Mouse (Mus musculus) midbrain, embryonic 14.5 days (tissue): ENCODE results near the gene Ccdc114. TPM values are rescaled to one million over a fixed set of nuclear protein-coding genes. Genes with fewer than 3 reads are reported as not detected.
A peak's percentile ranks its signal among the peaks of the same experiment; 100 is the strongest.
"Not testable (repeated sequence)": the region's sequence is repeated elsewhere in the genome, so short reads cannot be mapped to it uniquely, and the experiment has no call there.

Source experiments
- ATAC-seq: fragments of 200-750 bp; cut with Nextera tagmentation; 2 replicates; pipeline ENCODE4 v1.8.0; 2017; ENCODE audit warnings: moderate number of reproducible peaks, moderate library complexity; ENCODE audit not compliant: low FRiP score, low TSS enrichment
- DNase-seq: peaks from one replicate; pipeline ENCODE4 v3.0.0-alpha.2; 2015
- H3K27ac ChIP-seq: fragments of 300-500 bp; sonication (generic); replicated peaks from 2 replicates; pipeline ENCODE4 v1.5.1; 2014; ENCODE audit warnings: mild to moderate bottlenecking, low read depth, low read length, moderate library complexity
- H3K27me3 ChIP-seq: fragments of 300-500 bp; sonication (generic); 2 replicates; pipeline ENCODE4 v1.6.1; 2014; ENCODE audit warnings: low read length, control low read depth, mixed read lengths; ENCODE audit not compliant: control insufficient read depth, insufficient read depth
- H3K36me3 ChIP-seq: fragments of 300-500 bp; sonication (generic); 2 replicates; pipeline ENCODE4 v1.6.1; 2014; ENCODE audit warnings: low read length, control low read depth; ENCODE audit not compliant: control insufficient read depth, insufficient read depth
- H3K4me1 ChIP-seq: fragments of 300-500 bp; sonication (generic); 2 replicates; pipeline ENCODE4 v1.6.1; 2014; ENCODE audit warnings: mild to moderate bottlenecking, antibody characterized with exemption, low read length, control low read depth; ENCODE audit not compliant: control insufficient read depth, insufficient read depth
- H3K4me2 ChIP-seq: fragments of 300-500 bp; sonication (generic); 2 replicates; pipeline ENCODE4 v1.6.1; 2014; ENCODE audit warnings: mild to moderate bottlenecking, low read length, moderate library complexity
- H3K4me3 ChIP-seq: fragments of 300-500 bp; sonication (generic); replicated peaks from 2 replicates; pipeline ENCODE4 v1.5.1; 2014; ENCODE audit warnings: low read depth, low read length
- H3K9ac ChIP-seq: fragments of 300-500 bp; sonication (generic); replicated peaks from 2 replicates; pipeline ENCODE4 v1.6.1; 2014; ENCODE audit warnings: mild to moderate bottlenecking, low read length, moderate library complexity
- H3K9me3 ChIP-seq: fragments of 300-500 bp; sonication (generic); 2 replicates; pipeline ENCODE4 v1.6.1; 2016; ENCODE audit warnings: low read length, control low read depth, mixed read lengths; ENCODE audit not compliant: control insufficient read depth
- WGBS: fragments of 180-500 bp; shearing (Covaris S2); extraction: QIAGEN DNeasy Blood & Tissue Kit; methylation state at CpG from one replicate; pipeline ENCODE4 v1.1.7; 2014; 5-methylcytosine and 5-hydroxymethylcytosine counted together
- polyA plus RNA-seq: library from polyadenylated mRNA; unstranded; fragments of >200 nt; fragmentation: Nextera tagmentation; extraction: Ambion mirVana; gene quantifications from 2 replicates; pipeline ENCODE4 v1.2.1, GENCODE M21; 2014

Gene Ccdc114
- 2.6 and 3.1 TPM in 2 replicates for polyA plus RNA-seq

- H3K9ac ChIP-seq: peak within 1 kb of the TSS; percentile 45
- H3K4me2 ChIP-seq: peak within 1 kb of the TSS; percentile 72
- no peaks in the 10 kb centered on the region for H3K9me3 ChIP-seq
- WGBS: 3% methylated on average over 24 of the region's 24 CpGs
- peak within 1 kb of the TSS; percentile 81 for H3K27ac ChIP-seq
- ATAC-seq (0 out of 2 replicates have a peak, but pooled peaks have one; percentile 19), DNase-seq (peak; percentile 38)
- H3K36me3 ChIP-seq: no peaks in the 10 kb centered on the region
- peak within 1 kb of the TSS; percentile 50 for H3K4me3 ChIP-seq
- H3K4me1 ChIP-seq: peaks cover 6% of the 10 kb centered on the region
- H3K27me3 ChIP-seq: no peaks in the 10 kb centered on the region
Observed at GRCm38 (mm10) chr7:45923762-45924428, at the start of gene Ccdc114. Gene Ccdc114 (plus strand): TSS chr7:45924072.

GRCm38 (mm10) chr7:45876895-45877294 is 47.0 kb upstream of the Ccdc114 start:
- Histone ChIP-seq H3K27me3 (no peaks in the 10 kb centered on the region), H3K4me2 (no peak overlapping the region), H3K4me3 (no peak overlapping the region), H3K27ac (no peak overlapping the region), H3K4me1 (peaks cover 11% of the 10 kb centered on the region), H3K9ac (no peak overlapping the region), H3K9me3 (no peaks in the 10 kb centered on the region), H3K36me3 (peaks cover 63% of the 10 kb centered on the region)
- no peak for ATAC-seq
- DNase-seq: no peak
- 94% methylated on average over 7 of the region's 7 CpGs for WGBS

- Histone ChIP-seq H3K4me1 (peaks cover 11% of the 10 kb centered on the region), H3K36me3 (peaks cover 76% of the 10 kb centered on the region)
- H3K27me3 ChIP-seq, H3K9ac ChIP-seq, DNase-seq, H3K4me3 ChIP-seq, H3K4me2 ChIP-seq, H3K9me3 ChIP-seq, H3K27ac ChIP-seq, ATAC-seq: not testable (repeated sequence)
- 94% methylated on average over 1 of the region's 1 CpGs for WGBS
Observed at GRCm38 (mm10) chr7:45878278-45878677, 45.6 kb upstream of the Ccdc114 start, which contains the start of gene Grin2d. Gene Grin2d (minus strand): TSS chr7:45878378.

- H3K4me2 ChIP-seq: no peak overlapping the region
- H3K9ac ChIP-seq: no peak overlapping the region
- no peaks in the 10 kb centered on the region for H3K9me3 ChIP-seq
- no peaks in the 10 kb centered on the region for H3K27me3 ChIP-seq
- ATAC-seq: no peak
- no peaks in the 10 kb centered on the region for H3K4me1 ChIP-seq
- H3K4me3 ChIP-seq: no peak overlapping the region
- H3K27ac ChIP-seq: no peak overlapping the region
- peaks cover 86% of the 10 kb centered on the region for H3K36me3 ChIP-seq
- 98% methylated on average over 4 of the region's 4 CpGs for WGBS
- DNase-seq: no peak
Observed at GRCm38 (mm10) chr7:45880531-45880930, 43.3 kb upstream of the Ccdc114 start.

- no peak overlapping the region for H3K9ac ChIP-seq
- no peaks in the 10 kb centered on the region for H3K27me3 ChIP-seq
- H3K27ac ChIP-seq: no peak overlapping the region
- DNase-seq (no peak), ATAC-seq (no peak)
- WGBS: 92% methylated on average over 2 of the region's 2 CpGs
- H3K4me3 ChIP-seq: no peak overlapping the region
- H3K4me1 ChIP-seq: no peaks in the 10 kb centered on the region
- H3K36me3 ChIP-seq: peaks cover 82% of the 10 kb centered on the region
- no peak overlapping the region for H3K4me2 ChIP-seq
- no peaks in the 10 kb centered on the region for H3K9me3 ChIP-seq
Observed at GRCm38 (mm10) chr7:45881011-45881410, 42.9 kb upstream of the Ccdc114 start.

- peaks cover 31% of the 10 kb centered on the region for H3K36me3 ChIP-seq
- H3K27ac ChIP-seq: no peak overlapping the region
- H3K4me2 ChIP-seq: no peak overlapping the region
- ATAC-seq (no peak), DNase-seq (no peak)
- WGBS: 55% methylated on average over 3 of the region's 3 CpGs
- H3K9ac ChIP-seq: no peak overlapping the region; the same call in 1 of the 2 replicates
- no peaks in the 10 kb centered on the region for H3K27me3 ChIP-seq
- no peaks in the 10 kb centered on the region for H3K9me3 ChIP-seq
- H3K4me3 ChIP-seq: no peak overlapping the region
- no peaks in the 10 kb centered on the region for H3K4me1 ChIP-seq
Observed at GRCm38 (mm10) chr7:45887246-45887645, 36.6 kb upstream of the Ccdc114 start.

- Histone ChIP-seq H3K9me3 (no peaks in the 10 kb centered on the region), H3K4me2 (no peak overlapping the region), H3K4me3 (no peak overlapping the region), H3K27me3 (no peaks in the 10 kb centered on the region), H3K36me3 (no peaks in the 10 kb centered on the region), H3K9ac (no peak overlapping the region), H3K4me1 (peaks cover 5% of the 10 kb centered on the region), H3K27ac (no peak overlapping the region)
- 84% methylated on average over 2 of the region's 2 CpGs for WGBS
- DNase-seq (no peak), ATAC-seq (no peak)
Observed at GRCm38 (mm10) chr7:45892651-45893050, 31.2 kb upstream of the Ccdc114 start.

GRCm38 (mm10) chr7:45895931-45896516 is 27.8 kb upstream of the Ccdc114 start:
- Histone ChIP-seq H3K9ac (no peak overlapping the region), H3K27me3 (no peaks in the 10 kb centered on the region), H3K4me2 (peak overlapping the region; percentile 81), H3K9me3 (no peaks in the 10 kb centered on the region), H3K36me3 (no peaks in the 10 kb centered on the region), H3K4me1 (peaks cover 8% of the 10 kb centered on the region), H3K4me3 (peak overlapping the region; percentile 49), H3K27ac (no peak overlapping the region)
- 75% methylated on average over 6 of the region's 6 CpGs for WGBS
- ATAC-seq (peak; percentile 25; the same call in 1 of the 2 replicates), DNase-seq (no peak)
